Mouse (Mus musculus): ENCODE measurements around the gene Ppp1cb. TPM values are rescaled to one million over a fixed set of nuclear protein-coding genes. Genes with fewer than 3 reads are reported as not detected.

Gene Ppp1cb
- total and polyA plus RNA-seq, 2 experiments from 2014 or later: 144 to 204 TPM

DNA sequence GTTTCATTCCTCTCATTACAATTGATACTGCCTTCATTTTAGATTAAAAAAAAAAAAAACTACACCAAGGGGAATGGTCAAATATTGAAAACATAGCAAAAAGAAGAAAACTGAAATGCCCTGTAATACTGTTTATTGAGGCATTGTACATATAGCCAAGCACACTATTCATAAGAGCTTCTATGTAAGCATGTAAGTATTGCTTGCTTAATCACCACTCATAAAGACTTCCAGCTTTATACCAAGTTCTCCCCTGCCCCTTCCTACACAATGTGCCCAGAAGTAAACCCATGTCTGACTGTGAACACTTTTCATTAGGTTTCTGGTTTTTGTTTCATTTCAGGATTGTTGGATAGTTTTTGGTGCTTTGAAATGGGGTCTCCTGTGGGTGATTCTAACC is 11.8 kb upstream of the Ppp1cb start:
- H3K27ac ChIP-seq (ENCODE audit: low read depth, low read length): no peak overlapping the region
- ATAC-seq (ENCODE audit: low FRiP score): no peak
- H3K27me3 ChIP-seq (ENCODE audit: insufficient read depth, low read length): no peaks in the 10 kb centered on the region
- H3K4me2 ChIP-seq (ENCODE audit: low read depth, low read length, poor library complexity, severe bottlenecking): no peak overlapping the region
- DNase-seq (ENCODE audit: low spot score): no peak
- H3K4me1 ChIP-seq (ENCODE audit: insufficient read depth, low read length): no peaks in the 10 kb centered on the region
- H3K36me3 ChIP-seq (ENCODE audit: insufficient read depth, low read length): no peaks in the 10 kb centered on the region
- no peaks in the 10 kb centered on the region for H3K9me3 ChIP-seq (ENCODE audit: low read length)
- TF ChIP-seq CTCF (IDR thresholded peaks at IDR 0.05): no peak
- H3K4me3 ChIP-seq (ENCODE audit: low read depth, low read length): no peak overlapping the region
- H3K9ac ChIP-seq (replicated peaks; ENCODE audit: low read length, poor library complexity, severe bottlenecking): no peak overlapping the region

DNA sequence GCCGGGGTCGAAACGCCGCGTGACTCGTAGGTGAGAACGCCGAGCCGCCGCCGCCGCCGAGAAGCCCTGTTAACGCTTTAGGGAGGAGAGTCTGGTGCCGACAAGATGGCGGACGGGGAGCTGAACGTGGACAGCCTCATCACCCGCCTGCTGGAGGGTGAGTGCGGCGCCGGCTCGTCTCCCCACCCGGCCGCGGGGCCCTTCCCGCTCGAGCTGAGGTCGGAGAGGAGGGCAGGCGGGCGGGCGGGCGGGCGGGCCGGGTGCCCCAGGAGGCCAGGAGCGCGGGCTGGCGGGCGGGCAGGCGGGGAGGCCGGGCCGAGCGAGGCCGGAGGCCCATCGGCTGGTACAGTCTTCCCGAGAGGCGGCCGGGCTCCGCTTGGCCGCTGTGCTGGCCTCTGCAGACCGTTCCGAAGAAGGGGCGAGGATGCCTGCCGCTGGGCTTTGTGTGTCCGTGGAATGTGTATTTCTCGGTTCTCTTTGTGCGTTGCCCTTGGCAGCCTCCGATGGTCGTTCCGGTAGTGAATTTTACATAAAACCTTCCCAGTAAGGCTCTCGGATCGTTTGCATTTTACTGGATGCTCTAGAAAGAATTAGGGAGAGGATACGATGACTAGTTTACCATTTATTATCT is 723 bp downstream of the Ppp1cb start:
- Histone ChIP-seq H3K36me3 (ENCODE audit: insufficient read depth, low read length) (no peaks in the 10 kb centered on the region), H3K27ac (ENCODE audit: low read depth, low read length) (peak overlapping the region; percentile 97), H3K9ac (replicated peaks; ENCODE audit: low read length, poor library complexity, severe bottlenecking) (peak overlapping the region; percentile 92), H3K27me3 (ENCODE audit: insufficient read depth, low read length) (no peaks in the 10 kb centered on the region), H3K9me3 (ENCODE audit: low read length) (no peaks in the 10 kb centered on the region), H3K4me1 (ENCODE audit: insufficient read depth, low read length) (no peaks in the 10 kb centered on the region), H3K4me3 (ENCODE audit: low read depth, low read length) (peak overlapping the region; percentile 75), H3K4me2 (ENCODE audit: low read depth, low read length, poor library complexity, severe bottlenecking) (peak overlapping the region; percentile 55)
- no peak for TF ChIP-seq CTCF (IDR thresholded peaks at IDR 0.05)
- peak; percentile 86 for ATAC-seq (ENCODE audit: low FRiP score)
- WGBS: 0% methylated on average over 36 of the region's 63 CpGs
- DNase-seq (ENCODE audit: low spot score): peak; percentile 55

DNA sequence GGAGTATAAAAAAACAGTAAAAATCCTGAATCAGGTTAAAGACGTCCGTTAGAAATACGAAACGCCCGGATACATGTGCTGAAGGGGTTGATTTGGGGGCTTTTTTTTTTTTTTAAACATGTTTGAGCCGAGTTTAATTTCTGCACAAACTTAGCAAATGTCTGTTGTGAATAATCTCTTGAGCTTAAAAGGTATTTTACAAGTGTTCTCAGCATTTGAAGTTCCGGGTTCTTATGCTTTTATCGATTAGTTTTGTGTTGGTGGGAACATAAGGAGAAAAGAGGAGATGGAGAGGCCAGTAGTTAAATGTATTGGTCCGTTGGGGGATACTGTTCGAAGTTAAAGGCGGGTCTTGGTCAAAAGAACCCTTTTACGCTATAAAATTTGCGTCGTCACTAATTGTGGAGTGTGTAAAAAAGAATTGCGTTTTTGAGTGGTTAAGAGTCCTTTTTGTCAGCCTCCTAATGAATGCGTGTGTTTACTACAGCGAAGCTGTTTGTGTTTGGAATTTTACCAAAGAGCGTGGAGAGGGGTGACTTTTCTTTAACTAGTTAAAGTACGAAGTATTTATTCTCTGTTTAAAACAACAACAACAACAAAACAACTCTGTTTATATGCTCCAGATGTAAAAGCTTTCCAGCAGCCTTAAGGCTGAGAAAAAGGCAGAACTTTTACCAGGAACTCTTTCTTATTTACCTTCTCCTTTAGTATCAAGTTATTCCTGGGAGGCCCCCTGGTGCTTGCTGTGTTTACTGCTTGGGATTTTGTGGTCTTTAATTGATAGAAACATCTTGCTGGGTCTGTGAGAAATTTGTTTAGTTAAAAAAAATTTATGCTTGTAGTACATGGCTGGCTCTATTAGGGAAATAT is 1.5 kb downstream of the Ppp1cb start:
- TF ChIP-seq CTCF (IDR thresholded peaks at IDR 0.05): peak; percentile 69
- peak overlapping the region; percentile 92 for H3K9ac ChIP-seq (replicated peaks; ENCODE audit: low read length, poor library complexity, severe bottlenecking)
- H3K4me1 ChIP-seq (ENCODE audit: insufficient read depth, low read length): no peaks in the 10 kb centered on the region
- no peaks in the 10 kb centered on the region for H3K36me3 ChIP-seq (ENCODE audit: insufficient read depth, low read length)
- under 1% methylated on average over 19 of the region's 19 CpGs for WGBS
- no peaks in the 10 kb centered on the region for H3K27me3 ChIP-seq (ENCODE audit: insufficient read depth, low read length)
- peak overlapping the region; percentile 75 for H3K4me3 ChIP-seq (ENCODE audit: low read depth, low read length)
- H3K4me2 ChIP-seq (ENCODE audit: low read depth, low read length, poor library complexity, severe bottlenecking): peak overlapping the region; percentile 55
- no peaks in the 10 kb centered on the region for H3K9me3 ChIP-seq (ENCODE audit: low read length)
- no peak for ATAC-seq (ENCODE audit: low FRiP score)
- DNase-seq (ENCODE audit: low spot score): peak; percentile 64
- H3K27ac ChIP-seq (ENCODE audit: low read depth, low read length): peak overlapping the region; percentile 97

DNA sequence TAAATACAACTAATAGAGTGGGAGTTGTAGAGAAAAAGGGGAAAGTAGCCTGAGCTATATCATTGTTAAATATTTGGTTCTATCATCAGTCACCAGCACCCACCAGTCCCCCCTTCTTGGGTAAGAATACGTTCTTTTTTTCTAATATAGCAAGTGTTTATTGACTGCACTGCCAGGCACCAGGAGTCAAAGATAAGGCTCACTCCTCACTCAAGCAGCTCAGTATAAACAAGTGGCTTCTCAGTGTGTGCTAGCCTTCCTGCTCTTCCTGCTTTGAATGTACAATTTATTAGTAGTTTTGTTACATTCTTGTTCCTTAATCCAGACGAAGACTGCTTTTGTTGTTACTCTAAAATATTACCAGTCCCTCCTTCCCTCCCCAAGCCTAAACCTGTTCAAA is 2.3 kb downstream of the Ppp1cb start:
- ATAC-seq (ENCODE audit: low FRiP score) (no peak), DNase-seq (ENCODE audit: low spot score) (no peak)
- H3K27me3 ChIP-seq (ENCODE audit: insufficient read depth, low read length): no peaks in the 10 kb centered on the region
- H3K9ac ChIP-seq (replicated peaks; ENCODE audit: low read length, poor library complexity, severe bottlenecking): 0 out of 2 replicates have a peak overlapping the region, but pooled peaks have one; percentile 42
- TF ChIP-seq CTCF (IDR thresholded peaks at IDR 0.05): no peak
- H3K9me3 ChIP-seq (ENCODE audit: low read length): no peaks in the 10 kb centered on the region
- H3K4me2 ChIP-seq (ENCODE audit: low read depth, low read length, poor library complexity, severe bottlenecking): peak overlapping the region; percentile 55
- H3K27ac ChIP-seq (ENCODE audit: low read depth, low read length): no peak overlapping the region
- H3K4me3 ChIP-seq (ENCODE audit: low read depth, low read length): peak overlapping the region; percentile 24
- H3K36me3 ChIP-seq (ENCODE audit: insufficient read depth, low read length): no peaks in the 10 kb centered on the region
- H3K4me1 ChIP-seq (ENCODE audit: insufficient read depth, low read length): no peaks in the 10 kb centered on the region
- WGBS: 46% methylated on average over 2 of the region's 2 CpGs

DNA sequence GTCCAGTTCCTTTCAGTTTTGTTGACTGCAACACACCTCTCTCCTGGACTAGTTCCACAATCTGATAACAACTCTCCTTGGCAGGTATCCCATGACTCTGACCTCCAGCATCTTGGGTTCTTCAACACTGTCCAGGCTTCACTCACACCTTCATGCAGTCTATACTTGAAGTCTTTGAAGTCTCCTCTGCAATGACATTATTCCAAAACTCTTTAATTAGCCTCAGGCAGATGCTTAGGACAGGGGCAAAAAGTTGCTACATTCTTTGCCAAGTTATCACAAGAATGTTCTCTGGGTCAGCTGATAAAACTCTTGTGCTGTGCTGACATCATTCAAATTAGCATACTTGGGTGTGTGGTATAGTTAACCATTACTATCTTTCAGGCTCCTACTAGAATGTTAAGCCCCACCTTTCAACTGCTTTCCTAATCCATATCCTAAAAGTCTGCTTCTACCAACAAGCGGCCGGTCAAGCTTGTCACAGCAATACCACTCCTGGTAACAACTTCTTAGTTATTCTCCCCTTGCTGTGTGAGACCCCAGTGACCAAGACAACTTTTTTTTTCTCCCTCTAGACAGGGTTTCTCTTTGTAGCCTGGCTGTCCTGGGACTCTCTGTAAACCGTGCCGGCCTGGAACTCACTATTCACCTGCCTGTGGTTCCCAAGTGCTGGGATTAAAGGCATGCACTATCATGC is 13.8 kb downstream of the Ppp1cb start:
- Histone ChIP-seq H3K27me3 (ENCODE audit: insufficient read depth, low read length) (no peaks in the 10 kb centered on the region), H3K4me1 (ENCODE audit: insufficient read depth, low read length) (no peaks in the 10 kb centered on the region), H3K36me3 (ENCODE audit: insufficient read depth, low read length) (no peaks in the 10 kb centered on the region), H3K4me3 (ENCODE audit: low read depth, low read length) (no peak overlapping the region), H3K4me2 (ENCODE audit: low read depth, low read length, poor library complexity, severe bottlenecking) (no peak overlapping the region), H3K27ac (ENCODE audit: low read depth, low read length) (no peak overlapping the region), H3K9ac (replicated peaks; ENCODE audit: low read length, poor library complexity, severe bottlenecking) (no peak overlapping the region), H3K9me3 (ENCODE audit: low read length) (no peaks in the 10 kb centered on the region)
- no peak for TF ChIP-seq CTCF (IDR thresholded peaks at IDR 0.05)
- ATAC-seq (ENCODE audit: low FRiP score): no peak
- WGBS: 94% methylated on average over 4 of the region's 4 CpGs
- DNase-seq (ENCODE audit: low spot score): no peak

DNA sequence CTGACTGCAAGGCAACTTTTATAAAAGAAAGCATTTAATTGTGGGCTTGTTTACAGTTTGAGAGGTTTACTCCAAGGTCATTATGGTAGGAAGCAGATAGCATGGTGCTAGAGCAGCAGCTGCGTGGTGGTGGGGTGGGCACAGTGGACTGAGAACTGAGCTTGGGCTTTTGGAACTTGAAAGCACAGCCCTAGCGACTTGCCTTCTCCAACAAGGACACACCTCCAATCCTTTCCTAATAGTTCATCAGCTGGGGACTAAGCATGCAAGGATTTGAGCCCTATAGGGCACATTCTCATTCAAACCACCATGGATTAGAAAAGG is 14.3 kb downstream of the Ppp1cb start:
- Histone ChIP-seq H3K4me3 (ENCODE audit: low read depth, low read length) (no peak overlapping the region), H3K4me2 (ENCODE audit: low read depth, low read length, poor library complexity, severe bottlenecking) (no peak overlapping the region), H3K27me3 (ENCODE audit: insufficient read depth, low read length) (no peaks in the 10 kb centered on the region), H3K9ac (replicated peaks; ENCODE audit: low read length, poor library complexity, severe bottlenecking) (no peak overlapping the region), H3K9me3 (ENCODE audit: low read length) (no peaks in the 10 kb centered on the region), H3K36me3 (ENCODE audit: insufficient read depth, low read length) (no peaks in the 10 kb centered on the region), H3K27ac (ENCODE audit: low read depth, low read length) (no peak overlapping the region), H3K4me1 (ENCODE audit: insufficient read depth, low read length) (no peaks in the 10 kb centered on the region)
- WGBS: 96% methylated on average over 2 of the region's 2 CpGs
- no peak for TF ChIP-seq CTCF (IDR thresholded peaks at IDR 0.05)
- no peak for DNase-seq (ENCODE audit: low spot score)
- no peak for ATAC-seq (ENCODE audit: low FRiP score)

Data from midbrain, postnatal 0 days (tissue).